Mouse (Mus musculus): ENCODE measurements at regions not wholly inside any gene's neighbourhood (a gene's known extent, or its start where the extent isn't known, plus 50 kb on each side); places are given as distances from the start of the nearest gene placed in this dataset.
"Not testable (repeated sequence)": the region's sequence is repeated elsewhere in the genome, so short reads cannot be mapped to it uniquely, and the experiment has no call there.

DNA sequence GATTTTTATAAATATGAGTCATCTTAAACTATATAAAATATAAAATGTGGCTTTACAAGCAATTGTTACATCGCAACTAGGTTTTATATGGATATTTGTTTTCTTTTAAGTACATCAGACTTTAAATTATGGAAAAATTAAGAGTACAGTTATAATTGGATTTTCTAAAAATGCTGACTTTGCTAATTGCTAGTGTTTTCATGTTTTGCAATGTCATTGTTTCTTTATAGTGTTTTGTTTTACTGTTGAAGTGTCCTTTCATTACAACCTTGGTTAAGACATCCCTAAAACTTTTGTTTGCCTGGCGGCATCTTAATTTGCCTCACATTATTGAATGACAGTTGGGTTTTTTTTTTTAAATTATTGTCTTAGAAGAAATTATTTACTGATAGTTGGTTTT is 1634.0 kb downstream of the Diaph2 start:
- no peak for TF ChIP-seq CTCF (IDR thresholded peaks at IDR 0.05; ENCODE audit: borderline replicate concordance, extremely low read depth, insufficient read depth, insufficient read length)
- TF ChIP-seq POLR2A (IDR thresholded peaks at IDR 0.05; ENCODE audit: borderline replicate concordance, extremely low read depth, insufficient read depth, insufficient read length, poor library complexity, severe bottlenecking) = no peak
- DNase-seq (ENCODE audit: low read depth) = no peak

DNA sequence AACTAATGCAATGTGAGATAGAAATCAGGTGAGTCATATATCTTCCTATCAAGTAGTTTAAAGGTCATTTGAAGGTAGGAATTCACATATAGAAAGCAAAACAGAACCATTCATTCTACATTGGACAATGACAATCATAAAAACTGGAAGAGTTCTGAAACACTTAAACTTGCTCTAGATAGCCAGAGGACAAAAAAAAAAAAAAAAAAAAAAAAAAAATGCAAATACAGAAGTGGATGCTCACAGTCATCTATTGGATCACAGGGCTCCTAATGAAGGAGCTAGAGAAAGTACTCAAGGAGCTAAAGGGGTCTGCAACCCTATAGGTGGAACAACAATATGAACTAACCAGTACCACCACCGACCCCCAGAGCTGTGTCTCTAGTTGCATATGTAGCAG is 1652.6 kb downstream of the Diaph2 start:
- TF ChIP-seq CTCF (IDR thresholded peaks at IDR 0.05; ENCODE audit: borderline replicate concordance, extremely low read depth, insufficient read depth, insufficient read length) = no peak
- no peak for TF ChIP-seq POLR2A (IDR thresholded peaks at IDR 0.05; ENCODE audit: borderline replicate concordance, extremely low read depth, insufficient read depth, insufficient read length, poor library complexity, severe bottlenecking)
- DNase-seq (ENCODE audit: low read depth) = no peak

DNA sequence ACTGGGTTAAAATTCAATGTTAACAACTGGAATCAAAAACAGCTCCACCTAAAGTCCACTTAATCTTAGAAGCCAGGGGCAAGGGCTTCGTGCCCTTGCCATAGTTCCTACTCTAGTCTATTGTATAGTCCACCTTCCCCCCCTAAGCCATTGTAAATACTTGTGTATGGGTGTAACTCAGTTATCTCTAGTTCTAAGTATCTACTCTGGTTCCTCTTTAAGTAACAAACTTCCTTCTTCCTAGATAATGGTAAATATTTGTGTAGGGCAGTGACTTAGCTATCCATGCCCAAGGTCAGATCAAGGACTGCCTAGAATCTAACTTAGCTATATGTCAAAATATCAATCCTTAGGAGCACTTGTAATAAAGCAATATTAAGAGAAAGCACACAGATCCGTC is 1653.3 kb downstream of the Diaph2 start:
- DNase-seq (ENCODE audit: low read depth) = not testable (repeated sequence)

DNA sequence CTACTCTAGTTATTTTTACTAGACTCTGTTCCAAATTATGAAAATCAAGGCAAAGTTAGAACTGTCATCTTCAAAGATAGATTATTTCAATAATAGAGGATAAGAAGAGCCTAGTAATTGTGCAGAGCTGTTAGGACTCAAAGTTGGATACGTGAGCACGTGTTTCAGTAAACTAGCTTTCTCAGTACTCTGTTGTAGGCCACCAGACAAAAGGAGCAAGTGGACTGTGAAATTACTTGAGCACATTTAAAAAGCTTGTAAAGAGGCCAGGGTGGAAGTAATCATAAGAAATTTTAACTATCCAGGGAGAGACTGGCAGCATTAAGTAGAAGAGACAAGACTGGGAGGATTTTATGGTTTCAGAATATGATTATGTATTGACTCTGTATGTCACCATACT is 1657.1 kb downstream of the Diaph2 start:
- TF ChIP-seq CTCF (IDR thresholded peaks at IDR 0.05; ENCODE audit: borderline replicate concordance, extremely low read depth, insufficient read depth, insufficient read length) (no peak), POLR2A (IDR thresholded peaks at IDR 0.05; ENCODE audit: borderline replicate concordance, extremely low read depth, insufficient read depth, insufficient read length, poor library complexity, severe bottlenecking) (no peak)
- peak; percentile 48 for DNase-seq (ENCODE audit: low read depth)

DNA sequence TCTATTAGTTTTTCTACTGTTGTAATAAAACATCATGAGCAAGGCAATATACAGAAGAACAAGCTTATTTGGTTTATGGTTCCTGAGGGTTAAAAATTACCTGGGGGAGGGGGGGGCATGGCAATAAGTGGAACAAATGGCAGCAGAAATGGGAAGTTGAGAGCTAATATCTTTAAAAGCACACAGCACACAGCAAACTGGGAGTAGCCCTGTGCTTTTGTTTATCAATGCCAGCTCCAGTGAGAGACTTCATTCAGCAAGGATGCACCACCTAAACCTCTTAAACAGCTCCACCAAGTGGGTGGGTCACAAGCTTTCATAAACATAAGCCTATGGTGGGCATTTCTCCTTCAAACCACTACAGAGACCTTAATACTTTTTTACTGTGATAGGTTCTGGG is 1661.0 kb downstream of the Diaph2 start:
- no peak for DNase-seq (ENCODE audit: low read depth)
- TF ChIP-seq CTCF (IDR thresholded peaks at IDR 0.05; ENCODE audit: borderline replicate concordance, extremely low read depth, insufficient read depth, insufficient read length) (no peak), POLR2A (IDR thresholded peaks at IDR 0.05; ENCODE audit: borderline replicate concordance, extremely low read depth, insufficient read depth, insufficient read length, poor library complexity, severe bottlenecking) (no peak)

DNA sequence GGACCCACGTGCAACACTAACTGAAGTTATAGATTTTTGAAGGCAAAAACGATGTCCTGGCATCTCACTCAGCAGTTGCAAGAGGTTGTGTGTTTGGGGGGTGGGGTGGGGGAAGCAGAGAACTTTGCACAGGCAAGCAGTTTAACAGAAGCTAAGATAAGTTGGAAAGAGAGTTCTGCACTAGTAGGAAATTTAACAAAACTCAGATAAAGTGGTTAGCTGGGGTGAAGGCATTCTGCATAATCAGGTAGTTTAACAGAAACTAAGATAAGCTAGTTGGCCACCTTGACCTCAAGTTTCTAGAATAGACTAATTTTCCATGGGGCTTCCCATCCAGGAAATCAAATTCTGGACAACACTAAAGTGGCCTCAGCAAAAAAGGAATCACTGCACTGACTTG is 1672.6 kb downstream of the Diaph2 start:
- TF ChIP-seq POLR2A (IDR thresholded peaks at IDR 0.05; ENCODE audit: borderline replicate concordance, extremely low read depth, insufficient read depth, insufficient read length, poor library complexity, severe bottlenecking) = no peak
- no peak for TF ChIP-seq CTCF (IDR thresholded peaks at IDR 0.05; ENCODE audit: borderline replicate concordance, extremely low read depth, insufficient read depth, insufficient read length)
- no peak for DNase-seq (ENCODE audit: low read depth)

DNA sequence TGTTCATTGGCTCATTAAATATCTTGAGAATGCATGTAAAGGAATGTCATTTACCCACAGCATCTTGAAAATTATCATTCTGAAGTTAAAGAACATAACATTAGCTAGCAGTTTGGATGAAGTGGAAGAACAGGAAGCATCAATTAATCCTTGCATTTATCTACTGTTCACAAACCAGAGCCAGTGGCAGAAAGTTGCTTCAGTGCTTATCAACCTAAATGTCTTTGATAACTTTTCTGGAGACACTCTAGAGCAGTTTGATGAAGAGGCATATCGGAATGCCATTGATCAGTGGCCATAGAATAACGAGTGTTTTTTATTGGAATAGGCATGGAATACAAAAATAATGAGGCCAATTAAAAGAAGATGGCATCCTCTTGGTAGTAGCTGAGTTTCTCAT is 1673.3 kb downstream of the Diaph2 start:
- DNase-seq (ENCODE audit: low read depth) = no peak
- no peak for TF ChIP-seq CTCF (IDR thresholded peaks at IDR 0.05; ENCODE audit: borderline replicate concordance, extremely low read depth, insufficient read depth, insufficient read length)
- no peak for TF ChIP-seq POLR2A (IDR thresholded peaks at IDR 0.05; ENCODE audit: borderline replicate concordance, extremely low read depth, insufficient read depth, insufficient read length, poor library complexity, severe bottlenecking)

DNA sequence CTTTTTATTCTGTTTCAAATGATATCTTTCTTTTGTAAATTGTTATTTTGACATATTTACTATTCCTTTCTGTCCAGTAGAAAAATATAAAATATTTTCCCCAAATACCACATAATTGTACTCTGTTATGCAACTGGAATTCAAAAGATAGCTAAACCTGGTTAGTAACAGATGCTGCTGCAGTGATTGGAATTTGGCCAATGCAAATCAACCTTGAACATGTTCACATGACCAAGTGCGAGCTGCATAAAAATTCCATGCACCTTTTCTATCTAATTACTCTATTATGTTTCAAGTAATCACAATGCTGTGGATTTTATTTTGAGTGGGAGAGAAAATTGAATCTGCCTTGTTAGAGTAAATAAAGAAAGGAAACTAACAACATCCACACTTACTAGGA is 1684.6 kb downstream of the Diaph2 start:
- DNase-seq (ENCODE audit: low read depth) = peak; percentile 74

DNA sequence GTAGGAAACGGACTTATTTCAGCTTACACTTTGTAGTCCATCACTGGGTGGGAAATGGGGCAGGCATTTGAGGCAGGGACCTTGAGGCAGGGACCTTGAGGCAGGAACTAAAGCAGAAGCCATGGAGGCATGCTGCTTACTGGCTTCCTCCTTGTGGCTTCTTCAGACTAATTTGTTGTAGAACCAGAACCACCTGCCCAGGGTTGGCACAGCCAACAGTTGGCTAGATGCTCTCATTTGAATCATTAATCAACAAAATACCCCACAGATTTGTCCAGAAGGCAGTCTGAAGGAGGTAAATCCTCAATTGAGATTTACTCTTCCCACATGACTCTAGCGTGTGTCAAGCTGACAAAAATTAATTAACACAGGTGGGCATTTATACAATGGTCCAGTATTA is 1703.3 kb downstream of the Diaph2 start:
- TF ChIP-seq POLR2A (IDR thresholded peaks at IDR 0.05; ENCODE audit: borderline replicate concordance, extremely low read depth, insufficient read depth, insufficient read length, poor library complexity, severe bottlenecking) (no peak), CTCF (IDR thresholded peaks at IDR 0.05; ENCODE audit: borderline replicate concordance, extremely low read depth, insufficient read depth, insufficient read length) (no peak)
- DNase-seq (ENCODE audit: low read depth) = no peak

More for the DNA sequence above, 1684.6 kb downstream of the Diaph2 start:
- TF ChIP-seq POLR2A (IDR thresholded peaks at IDR 0.05; ENCODE audit: borderline replicate concordance, extremely low read depth, insufficient read depth, insufficient read length, poor library complexity, severe bottlenecking) (no peak), CTCF (IDR thresholded peaks at IDR 0.05; ENCODE audit: borderline replicate concordance, extremely low read depth, insufficient read depth, insufficient read length) (no peak)

DNA sequence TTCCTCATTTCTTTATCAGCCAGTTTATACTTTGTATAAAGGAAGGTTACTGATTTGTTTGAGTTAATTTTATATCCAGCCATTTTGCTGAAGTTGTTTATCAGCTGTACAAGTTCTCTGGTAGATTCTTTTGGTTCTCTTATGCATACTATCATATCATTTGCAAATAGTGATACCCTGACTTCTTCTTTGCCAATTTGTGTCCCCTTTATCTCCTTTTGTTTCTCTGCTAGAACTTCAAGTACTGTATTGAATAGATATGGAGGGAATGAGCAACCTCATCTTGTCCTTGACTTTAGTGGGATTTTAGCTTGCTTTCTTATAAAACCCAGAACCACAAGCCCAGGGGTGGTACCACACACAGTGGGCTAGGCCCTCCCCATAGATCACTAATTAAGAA is 1711.1 kb downstream of the Diaph2 start:
- TF ChIP-seq CTCF (IDR thresholded peaks at IDR 0.05; ENCODE audit: borderline replicate concordance, extremely low read depth, insufficient read depth, insufficient read length) = no peak
- no peak for TF ChIP-seq POLR2A (IDR thresholded peaks at IDR 0.05; ENCODE audit: borderline replicate concordance, extremely low read depth, insufficient read depth, insufficient read length, poor library complexity, severe bottlenecking)

DNA sequence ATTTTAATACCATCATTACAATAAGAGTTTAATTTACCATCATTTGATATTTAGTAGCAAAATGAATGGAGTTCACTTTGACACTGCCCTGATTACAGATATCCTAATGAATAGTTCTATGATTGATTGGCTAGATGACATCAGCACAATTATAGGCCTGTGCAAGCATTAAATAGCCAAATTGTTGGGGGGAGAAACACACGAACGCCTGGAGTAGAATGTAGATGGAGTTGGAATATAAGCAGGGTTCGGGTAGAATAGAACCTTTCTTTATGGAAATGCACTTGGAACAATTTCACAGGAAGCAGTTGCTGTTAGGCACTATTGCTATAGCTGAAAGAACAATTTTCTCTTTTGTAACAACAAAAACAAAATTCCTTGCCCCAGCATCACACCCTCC is 1739.8 kb downstream of the Diaph2 start:
- peak; percentile 66 for DNase-seq (ENCODE audit: low read depth)
- TF ChIP-seq POLR2A (IDR thresholded peaks at IDR 0.05; ENCODE audit: borderline replicate concordance, extremely low read depth, insufficient read depth, insufficient read length, poor library complexity, severe bottlenecking) (no peak), CTCF (IDR thresholded peaks at IDR 0.05; ENCODE audit: borderline replicate concordance, extremely low read depth, insufficient read depth, insufficient read length) (no peak)

More for the DNA sequence above, 1711.1 kb downstream of the Diaph2 start:
- no peak for DNase-seq (ENCODE audit: low read depth)

DNA sequence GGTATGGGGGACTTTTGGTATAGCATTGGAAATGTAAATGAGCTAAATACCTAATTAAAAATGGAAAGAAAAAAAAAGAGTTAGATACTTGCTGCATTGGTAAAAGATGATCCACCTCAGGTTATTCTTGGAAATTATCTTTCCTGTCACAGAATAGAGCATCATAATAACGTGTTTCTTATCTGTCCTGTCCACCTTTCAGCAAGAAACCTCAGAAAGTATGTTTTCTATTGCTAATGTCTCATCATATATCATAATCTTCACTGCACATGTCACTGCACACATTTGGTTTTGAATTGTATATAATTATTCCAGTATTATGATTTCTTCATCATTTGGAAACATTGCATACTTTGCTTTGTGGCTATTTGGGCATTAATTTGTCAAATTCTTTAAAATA is 1751.9 kb downstream of the Diaph2 start:
- TF ChIP-seq CTCF (IDR thresholded peaks at IDR 0.05; ENCODE audit: borderline replicate concordance, extremely low read depth, insufficient read depth, insufficient read length) = no peak
- TF ChIP-seq POLR2A (IDR thresholded peaks at IDR 0.05; ENCODE audit: borderline replicate concordance, extremely low read depth, insufficient read depth, insufficient read length, poor library complexity, severe bottlenecking) = no peak
- no peak for DNase-seq (ENCODE audit: low read depth)

DNA sequence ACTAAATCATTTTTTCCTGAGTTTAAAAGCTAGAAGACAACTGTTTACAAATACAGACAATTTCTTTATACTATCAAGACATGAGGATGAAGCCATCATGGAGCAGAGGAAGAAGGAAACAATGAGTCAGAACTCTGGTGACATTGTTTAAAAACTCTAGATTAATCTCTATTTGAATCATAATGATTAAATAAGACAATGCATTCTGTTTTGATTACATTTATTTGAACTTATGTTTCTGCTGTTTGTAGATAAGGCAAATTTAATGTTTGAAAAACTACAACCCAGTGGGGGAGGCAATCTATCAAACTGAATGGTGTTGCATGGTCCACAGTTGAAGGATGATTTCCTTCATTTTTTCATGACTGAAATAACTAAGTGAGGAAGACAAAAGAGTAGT is 1757.3 kb downstream of the Diaph2 start:
- no peak for TF ChIP-seq CTCF (IDR thresholded peaks at IDR 0.05; ENCODE audit: borderline replicate concordance, extremely low read depth, insufficient read depth, insufficient read length)
- TF ChIP-seq POLR2A (IDR thresholded peaks at IDR 0.05; ENCODE audit: borderline replicate concordance, extremely low read depth, insufficient read depth, insufficient read length, poor library complexity, severe bottlenecking) = no peak
- DNase-seq (ENCODE audit: low read depth) = no peak
